Mouse (Mus musculus) thymus, postnatal 36 days (tissue): ENCODE measurements around the gene Cdk20.
A peak's percentile ranks its signal among the peaks of the same experiment; 100 is the strongest.

Experiments
- DNase-seq, 2 experiments: peaks; one replicate each; pipeline ENCODE4 v3.0.0; 2022; ENCODE audit warnings: mixed read lengths in 2 of 2

The Cdk20 gene

DNA sequence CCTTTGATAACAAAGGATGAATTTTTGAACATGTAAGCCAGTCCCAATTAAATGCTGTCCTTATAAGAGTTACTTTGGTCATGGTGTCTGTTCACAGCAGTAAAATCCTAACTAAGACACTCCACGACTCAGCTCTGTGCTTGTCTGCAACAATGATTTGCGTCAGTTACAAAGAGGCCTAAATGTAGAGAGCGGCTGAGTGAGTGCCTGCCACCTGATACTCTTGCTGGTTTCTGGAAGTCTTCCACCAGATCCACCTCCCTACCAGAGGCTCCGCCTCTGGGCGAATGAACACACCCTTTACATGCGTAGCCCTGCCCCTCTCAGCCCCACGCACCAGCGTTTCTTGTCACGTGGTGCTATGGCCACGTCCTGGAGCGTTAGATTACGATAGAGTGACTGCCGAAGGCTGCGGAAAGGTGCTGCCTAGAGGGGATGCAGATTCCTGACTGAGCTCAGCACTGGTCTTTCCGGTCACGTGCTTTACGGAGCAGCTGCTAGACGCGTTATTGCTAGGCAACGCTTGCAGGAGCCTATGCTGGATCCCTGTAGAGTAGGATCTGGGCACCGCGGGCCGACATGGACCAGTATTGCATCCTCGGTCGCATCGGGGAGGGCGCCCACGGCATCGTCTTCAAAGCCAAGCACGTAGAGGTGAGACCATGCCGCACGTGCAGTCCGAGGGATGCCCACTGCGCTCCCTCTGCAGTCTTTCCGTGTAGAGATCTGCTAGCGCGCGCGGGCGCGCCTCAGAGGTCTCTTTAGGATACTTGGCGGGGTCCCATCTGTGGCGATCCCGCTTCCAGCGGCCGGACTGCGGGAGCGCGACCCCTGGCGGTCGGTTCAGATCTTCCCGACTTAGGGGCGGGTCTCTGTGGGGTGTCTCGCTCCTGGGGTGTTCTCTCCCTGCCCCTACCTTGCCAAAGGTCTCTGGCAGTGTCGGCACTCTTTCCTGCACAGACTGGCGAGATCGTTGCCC is at the start of gene Cdk20:
Gene Cdk20, plus strand, starts transcription at position 298 of the 979 bp plus-strand sequence.
- peak; percentile 85 to 93 for DNase-seq

GRCm38 (mm10) chr13:64384937-64385336 is 47.2 kb upstream of the Cdk20 start:
- no peak for DNase-seq

- DNase-seq = no peak
Observed at GRCm38 (mm10) chr13:64386048-64386447, 46.1 kb upstream of the Cdk20 start.

DNA sequence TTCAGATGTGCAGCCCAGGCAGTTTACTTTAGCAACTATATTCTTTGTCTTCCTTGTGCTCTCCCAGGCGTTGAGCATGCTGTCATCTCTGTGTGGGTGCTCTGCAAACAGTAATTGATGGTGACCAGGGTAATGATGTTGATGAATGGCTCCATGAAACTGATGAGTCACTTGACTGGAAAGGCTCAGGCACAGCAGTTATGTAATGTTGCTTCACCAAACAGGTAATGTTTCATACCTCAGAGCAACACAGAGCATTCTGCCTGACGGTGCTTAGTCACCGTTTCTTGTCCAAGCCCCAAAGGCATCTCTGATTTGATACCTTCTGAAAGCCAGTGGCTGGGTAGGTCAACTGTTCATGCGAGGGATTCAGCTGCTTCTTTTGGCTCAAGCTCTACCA is 43.7 kb upstream of the Cdk20 start:
- no peak for DNase-seq

DNA sequence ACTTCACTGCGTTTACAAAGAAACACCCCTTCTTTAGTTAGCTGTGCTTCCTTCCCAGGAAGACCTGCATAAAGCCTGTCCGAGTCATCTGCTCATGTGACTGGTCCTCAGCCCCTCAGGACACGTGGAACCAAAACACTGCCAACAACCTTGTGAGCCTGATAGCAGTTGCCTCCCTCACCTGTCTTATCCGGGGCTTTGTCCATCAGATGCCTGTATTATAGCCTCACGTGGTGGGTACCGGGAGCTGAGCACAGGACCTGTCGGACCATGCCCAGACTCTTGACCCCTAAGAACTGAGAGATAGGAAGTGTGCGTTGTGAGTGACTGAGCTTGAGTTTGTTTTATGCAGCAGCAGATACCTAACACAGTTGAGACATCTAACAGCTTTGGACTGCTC is 35.1 kb upstream of the Cdk20 start:
- DNase-seq = no peak

DNA sequence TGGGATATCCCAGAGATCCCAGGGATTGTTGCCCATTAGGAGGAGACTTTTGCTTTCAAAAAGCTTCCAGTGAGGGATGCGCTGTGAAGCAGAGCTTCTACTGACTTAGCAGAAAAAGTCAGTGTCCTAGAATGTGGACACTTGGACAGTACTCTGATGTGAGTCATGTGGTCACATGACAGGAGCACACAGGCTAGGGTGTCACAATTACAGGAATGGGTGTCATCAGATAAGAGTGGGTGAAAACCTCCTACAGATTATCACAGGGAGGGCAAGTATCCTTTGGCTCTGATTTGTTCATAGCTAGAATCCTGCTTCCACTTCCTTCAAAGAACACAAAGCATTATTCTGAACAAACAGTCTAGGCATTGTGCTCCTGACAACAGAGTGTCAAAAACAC is 34.0 kb upstream of the Cdk20 start:
- DNase-seq = no peak

DNA sequence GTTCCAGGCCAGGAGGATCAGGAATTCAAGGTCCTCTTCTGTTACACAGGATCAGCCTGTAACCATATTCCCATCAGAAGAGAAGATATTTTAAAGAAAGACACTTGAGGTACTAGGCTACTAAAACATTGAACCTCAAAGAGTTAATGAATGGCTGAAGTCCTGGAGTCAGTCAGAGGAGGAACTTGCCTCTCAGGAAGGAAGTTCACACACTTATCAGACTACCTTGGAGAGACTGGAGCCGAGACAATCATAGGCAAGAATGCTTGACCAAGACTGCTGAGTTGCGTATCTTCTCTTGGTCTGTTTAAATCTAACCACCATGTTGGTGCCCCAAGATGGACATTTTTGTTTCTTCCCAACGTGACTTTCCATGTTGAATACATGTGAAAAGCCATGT is 32.2 kb upstream of the Cdk20 start:
- DNase-seq = no peak

DNA sequence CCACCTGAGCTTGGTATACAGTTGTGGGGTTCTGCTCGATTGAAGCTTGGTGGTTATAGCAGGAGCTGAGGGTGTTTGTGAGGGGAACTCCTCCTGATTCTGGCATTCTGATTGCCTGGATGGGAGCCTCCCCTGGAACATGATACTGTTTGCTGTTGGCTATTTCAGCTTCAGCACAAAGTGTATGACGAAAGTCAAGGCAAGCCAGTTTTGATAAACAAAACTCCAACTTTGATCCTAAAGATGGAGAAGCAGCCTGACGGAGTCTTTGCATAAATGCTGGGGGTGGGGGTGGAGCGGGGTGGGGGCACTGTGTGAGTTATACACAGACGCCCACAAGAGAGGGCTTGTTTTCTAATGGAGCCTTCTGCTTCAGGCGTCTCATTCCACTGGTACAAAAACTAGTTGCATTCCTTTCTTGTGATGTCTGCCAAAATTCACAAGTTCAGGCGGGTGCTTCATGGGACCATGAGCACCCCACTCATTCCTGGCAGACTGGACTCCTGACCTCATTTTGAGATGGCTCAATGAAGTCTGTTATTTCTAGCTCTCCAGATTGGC is 31.2 kb upstream of the Cdk20 start:
- no peak for DNase-seq

DNA sequence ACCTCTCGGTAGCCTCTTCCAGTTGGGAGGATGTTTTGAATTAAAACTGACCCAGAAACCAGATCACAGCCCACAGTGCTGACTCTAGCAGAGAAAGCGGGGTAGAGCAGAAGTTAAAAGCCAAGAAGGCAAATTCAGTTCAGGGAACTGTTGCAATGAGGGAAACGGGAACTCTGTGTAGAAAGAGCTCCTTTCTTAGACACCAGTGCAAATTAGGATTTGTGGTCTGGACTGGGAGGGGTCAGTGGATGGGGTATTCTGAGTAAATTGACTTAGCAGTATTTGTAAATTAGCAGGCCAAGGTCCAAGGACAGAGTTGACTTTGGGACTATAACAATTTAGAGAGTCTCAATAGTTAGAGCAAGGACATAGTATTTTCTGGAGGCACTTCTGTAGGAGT is 30.1 kb upstream of the Cdk20 start:
- DNase-seq = no peak

- no peak for DNase-seq
Observed at GRCm38 (mm10) chr13:64402504-64402949, 29.6 kb upstream of the Cdk20 start.

DNA sequence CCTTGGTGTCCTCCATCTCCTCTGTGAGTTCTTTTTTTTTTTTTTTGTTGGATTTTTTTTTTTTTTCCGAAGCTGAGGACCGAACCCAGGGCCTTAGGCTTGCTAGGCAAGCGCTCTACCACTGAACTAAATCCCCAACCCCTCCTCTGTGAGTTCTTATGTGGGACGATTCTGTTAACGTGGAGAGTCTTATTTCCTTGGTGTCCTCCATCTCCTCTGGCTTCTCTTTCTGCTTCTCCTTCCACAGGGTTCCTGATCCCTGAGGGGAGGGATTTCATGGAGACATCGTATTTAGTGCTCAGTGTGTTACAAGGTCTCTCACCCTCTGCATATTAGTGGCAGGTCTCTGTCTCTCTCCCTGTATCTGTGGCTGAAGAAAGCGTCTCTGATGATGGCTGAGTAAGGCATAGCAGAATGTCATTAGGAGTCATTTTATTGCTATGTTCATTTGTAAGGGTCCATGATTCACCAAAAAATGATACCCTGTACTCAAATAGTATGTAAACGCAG is 29.1 kb upstream of the Cdk20 start:
- no peak for DNase-seq

- no peak for DNase-seq
Observed at GRCm38 (mm10) chr13:64403519-64403918, 28.6 kb upstream of the Cdk20 start.

DNA sequence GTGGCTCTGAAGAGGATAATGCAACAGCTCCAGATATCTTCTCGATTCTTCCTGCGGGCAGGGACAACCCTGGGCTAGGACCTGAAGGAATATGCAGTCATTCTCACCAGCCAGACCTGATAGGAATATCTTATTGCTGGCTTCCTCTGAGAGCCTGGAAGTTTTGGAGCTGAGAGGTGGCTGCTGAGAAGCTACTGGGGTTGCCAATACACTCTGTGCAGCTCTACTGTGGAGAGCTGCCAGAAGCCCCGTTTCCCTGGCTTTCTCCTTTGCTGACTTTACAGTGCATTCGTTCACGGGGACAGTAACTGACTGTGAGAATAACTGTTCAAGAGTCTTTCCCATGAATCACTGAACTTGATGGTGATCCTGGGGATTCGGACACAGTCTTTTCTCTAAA is 26.6 kb upstream of the Cdk20 start:
- DNase-seq = no peak

DNA sequence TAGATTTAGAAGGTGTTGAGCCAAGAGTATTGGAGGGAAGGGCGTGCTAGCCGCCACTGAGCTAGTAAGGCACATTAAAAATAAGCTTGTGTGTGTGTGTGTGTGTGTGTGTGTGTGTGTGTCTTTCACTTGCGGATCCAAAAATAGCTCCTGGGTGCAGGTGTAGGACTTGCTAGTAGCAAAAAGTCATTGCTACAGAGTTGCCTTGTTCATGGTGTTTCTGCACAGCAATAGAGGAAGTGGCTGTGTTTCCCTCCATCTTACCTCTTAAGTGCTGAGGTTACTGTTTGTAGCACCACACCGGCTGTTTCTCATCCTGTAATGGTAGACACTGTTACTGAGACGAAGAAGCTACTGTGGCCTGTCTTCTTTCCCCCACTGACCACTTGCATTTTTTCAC is 24.1 kb upstream of the Cdk20 start:
- peak; percentile 47 to 59 for DNase-seq

DNA sequence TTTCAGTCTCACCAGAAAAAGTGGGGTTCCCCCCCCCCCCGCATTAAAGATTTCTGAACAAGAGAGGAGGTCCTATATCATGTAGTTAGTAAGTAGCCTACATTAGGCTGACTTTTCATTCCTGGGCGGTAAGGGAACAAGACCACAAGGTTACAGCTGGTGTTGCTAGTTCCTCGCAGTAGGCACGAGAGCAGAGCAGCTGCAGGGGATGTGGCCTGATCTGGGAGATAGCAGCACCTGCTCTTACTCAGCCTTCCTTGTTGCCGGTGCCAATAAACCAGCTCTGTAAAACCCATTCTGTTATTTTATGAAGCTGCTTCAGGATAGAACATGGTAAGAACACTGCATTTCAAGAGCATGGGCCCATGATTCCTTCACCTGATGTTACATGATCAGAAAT is 21.5 kb upstream of the Cdk20 start:
- DNase-seq = peak; percentile 51 to 80

GRCm38 (mm10) chr13:64411282-64411681 is 20.8 kb upstream of the Cdk20 start:
- no peak for DNase-seq

GRCm38 (mm10) chr13:64412752-64413257 is 19.3 kb upstream of the Cdk20 start:
- no peak for DNase-seq

DNA sequence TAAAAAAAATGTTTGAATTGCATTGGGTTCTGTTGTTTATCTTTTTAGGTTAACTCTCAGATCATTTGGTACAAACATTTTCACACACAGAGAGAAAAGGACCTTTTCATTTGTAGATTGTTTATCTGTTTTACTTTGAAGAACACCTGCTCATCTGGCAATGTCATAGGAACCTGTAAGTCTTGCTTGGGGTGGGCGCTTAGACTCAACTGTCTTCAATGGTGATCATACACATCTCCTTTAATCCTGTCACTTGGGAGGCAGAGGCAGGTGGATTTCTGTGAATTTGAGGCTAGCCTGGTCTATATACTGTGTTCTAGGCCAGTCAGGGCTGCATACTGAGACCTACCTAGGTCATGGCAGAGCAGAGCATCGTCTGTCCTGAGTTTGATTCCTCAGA is 16.5 kb upstream of the Cdk20 start:
- DNase-seq = peak in 1 of 2 experiments; percentile 52

GRCm38 (mm10) chr13:64416955-64417601 is 15.0 kb upstream of the Cdk20 start:
- DNase-seq = no peak

- DNase-seq = no peak
Observed at GRCm38 (mm10) chr13:64420847-64421246, 11.3 kb upstream of the Cdk20 start.

DNA sequence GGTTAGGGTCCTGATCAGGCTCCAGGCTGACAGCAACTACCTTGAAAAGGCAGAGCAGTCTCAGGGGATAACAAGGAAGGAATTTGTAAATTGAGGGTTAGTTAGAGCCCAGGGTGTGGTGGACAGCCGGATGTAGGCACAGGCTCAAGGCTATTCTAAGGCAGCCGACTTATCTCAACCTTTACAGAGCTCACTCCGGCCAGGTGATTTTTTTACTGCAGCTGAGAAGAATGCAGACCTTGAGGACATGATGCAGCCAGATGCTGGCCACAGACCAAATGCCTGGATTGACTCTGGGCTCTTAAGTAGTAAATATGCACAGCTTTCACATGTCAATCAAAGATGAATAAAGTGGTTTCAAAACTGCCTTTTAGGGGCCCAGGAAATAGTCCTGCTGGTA is 10.7 kb upstream of the Cdk20 start:
- no peak for DNase-seq

GRCm38 (mm10) chr13:64421952-64422606 is 10.0 kb upstream of the Cdk20 start:
- peak in 1 of 2 experiments; percentile 49 for DNase-seq

GRCm38 (mm10) chr13:64422607-64422957 is 9.5 kb upstream of the Cdk20 start:
- peak in 1 of 2 experiments; percentile 46 for DNase-seq
